Mouse (Mus musculus) embryonic facial prominence, embryonic 13.5 days (tissue): ENCODE results near the gene Tmem150c. TPM values are rescaled to one million over a fixed set of nuclear protein-coding genes. Genes with fewer than 3 reads are reported as not detected.

ENCODE experiments used
- ATAC-seq: fragments of 200-750 bp; cut with Nextera tagmentation; 2 replicates; pipeline ENCODE4 v1.8.0; 2017; ENCODE audit warnings: low read depth; ENCODE audit not compliant: insufficient number of reproducible peaks, insufficient read depth, low FRiP score, low TSS enrichment
- H3K27ac ChIP-seq: fragments of 300-500 bp; sonication (generic); 2 replicates; pipeline ENCODE4 v1.5.1; 2015; ENCODE audit warnings: moderate library complexity, mild to moderate bottlenecking, inconsistent platforms
- H3K27me3 ChIP-seq: fragments of 300-500 bp; sonication (generic); 2 replicates; pipeline ENCODE4 v1.6.1; 2015; ENCODE audit warnings: mild to moderate bottlenecking, inconsistent platforms
- H3K36me3 ChIP-seq: fragments of 300-500 bp; sonication (generic); 2 replicates; pipeline ENCODE4 v1.6.1; 2015; ENCODE audit warnings: mild to moderate bottlenecking, inconsistent platforms
- H3K4me1 ChIP-seq: fragments of 300-500 bp; sonication (generic); 2 replicates; pipeline ENCODE4 v1.6.1; 2015; ENCODE audit warnings: inconsistent platforms
- H3K4me2 ChIP-seq: fragments of 300-500 bp; sonication (generic); 2 replicates; pipeline ENCODE4 v1.6.1; 2015; ENCODE audit warnings: moderate library complexity, mild to moderate bottlenecking, inconsistent platforms
- H3K4me3 ChIP-seq: fragments of 300-500 bp; sonication (generic); 2 replicates; pipeline ENCODE4 v1.5.1; 2015; ENCODE audit warnings: mild to moderate bottlenecking, inconsistent platforms
- H3K9ac ChIP-seq: fragments of 300-500 bp; sonication (generic); 2 replicates; pipeline ENCODE4 v1.6.1; 2015; ENCODE audit warnings: mild to moderate bottlenecking, inconsistent platforms
- H3K9me3 ChIP-seq: fragments of 300-500 bp; sonication (generic); 2 replicates; pipeline ENCODE4 v1.6.1; 2016; ENCODE audit warnings: inconsistent platforms
- WGBS: fragments of 180-500 bp; shearing (Covaris S2); methylation state at CpG from one replicate; pipeline ENCODE4 v1.1.7; 2015; ENCODE audit warnings: mixed read lengths; 5-methylcytosine and 5-hydroxymethylcytosine counted together
- polyA plus RNA-seq: library from polyadenylated mRNA; unstranded; fragments of >200 nt; fragmentation: Nextera tagmentation; extraction: Ambion mirVana; gene quantifications from 2 replicates; pipeline ENCODE4 v1.2.1, GENCODE M21; 2015

The Tmem150c gene
- polyA plus RNA-seq, 1 experiment from 2014 or later, result 1.9 TPM

- H3K4me2 ChIP-seq, result peak overlapping the region; percentile 49; the same call in 1 of the 2 replicates
- H3K9ac ChIP-seq, result no peak overlapping the region
Observed at GRCm38 (mm10) chr5:100090515-100091262, 68.9 kb downstream of the Tmem150c start.

GRCm38 (mm10) chr5:100085097-100085496 is 74.5 kb downstream of the Tmem150c start:
- ATAC-seq, result no peak
- WGBS, result 61% methylated on average over 8 of the region's 8 CpGs
- Histone ChIP-seq H3K27ac (no peak overlapping the region), H3K36me3 (no peaks in the 10 kb centered on the region), H3K4me2 (no peak overlapping the region), H3K4me3 (no peak overlapping the region), H3K9me3 (no peaks in the 10 kb centered on the region), H3K4me1 (peaks cover 10% of the 10 kb centered on the region), H3K9ac (no peak overlapping the region), H3K27me3 (peaks cover 1% of the 10 kb centered on the region; the same call in 1 of the 2 replicates)

More at GRCm38 (mm10) chr5:100090515-100091262, 68.9 kb downstream of the Tmem150c start:
- Histone ChIP-seq H3K4me3 (no peak overlapping the region), H3K9me3 (no peaks in the 10 kb centered on the region), H3K36me3 (no peaks in the 10 kb centered on the region), H3K4me1 (peaks cover 15% of the 10 kb centered on the region), H3K27ac (no peak overlapping the region), H3K27me3 (no peaks in the 10 kb centered on the region; the same call in none of the 2 replicates)
- no peak for ATAC-seq
- WGBS, result 35% methylated on average over 12 of the region's 12 CpGs

GRCm38 (mm10) chr5:100083953-100084562 is 75.5 kb downstream of the Tmem150c start:
- ATAC-seq, result no peak
- Histone ChIP-seq H3K27ac (peak overlapping the region; percentile 49), H3K36me3 (no peaks in the 10 kb centered on the region), H3K27me3 (0 out of 2 replicates have a peak, but pooled peaks cover 4% of the 10 kb centered on the region), H3K9ac (no peak overlapping the region), H3K4me3 (no peak overlapping the region), H3K4me1 (peaks cover 19% of the 10 kb centered on the region), H3K4me2 (no peak overlapping the region), H3K9me3 (no peaks in the 10 kb centered on the region)
- 52% methylated on average over 12 of the region's 12 CpGs for WGBS

GRCm38 (mm10) chr5:100082006-100082405 is 77.6 kb downstream of the Tmem150c start:
- no peak for ATAC-seq
- 85% methylated on average over 4 of the region's 4 CpGs for whole genome bisulfite sequencing
- no peak overlapping the region for H3K4me3 ChIP-seq

GRCm38 (mm10) chr5:100079931-100080275 is 79.7 kb downstream of the Tmem150c start:
- Histone ChIP-seq H3K4me1 (peaks cover 30% of the 10 kb centered on the region), H3K27me3 (0 out of 2 replicates have a peak, but pooled peaks cover 4% of the 10 kb centered on the region), H3K4me2 (peak overlapping the region; percentile 62), H3K27ac (no peak overlapping the region), H3K36me3 (0 out of 2 replicates have a peak, but pooled peaks cover 3% of the 10 kb centered on the region), H3K4me3 (no peak overlapping the region), H3K9ac (no peak overlapping the region), H3K9me3 (no peaks in the 10 kb centered on the region)
- ATAC-seq, result no peak
- WGBS, result 73% methylated on average over 8 of the region's 8 CpGs

More at GRCm38 (mm10) chr5:100082006-100082405, 77.6 kb downstream of the Tmem150c start:
- Histone ChIP-seq H3K27me3 (0 out of 2 replicates have a peak, but pooled peaks cover 4% of the 10 kb centered on the region), H3K4me1 (peaks cover 36% of the 10 kb centered on the region), H3K9me3 (no peaks in the 10 kb centered on the region), H3K9ac (no peak overlapping the region), H3K27ac (no peak overlapping the region), H3K36me3 (no peaks in the 10 kb centered on the region), H3K4me2 (no peak overlapping the region)

GRCm38 (mm10) chr5:100079040-100079930 is 80.3 kb downstream of the Tmem150c start:
- peak overlapping the region; percentile 62 for H3K4me2 ChIP-seq
- 0 out of 2 replicates have a peak, but pooled peaks cover 3% of the 10 kb centered on the region for H3K36me3 ChIP-seq
- peaks cover 30% of the 10 kb centered on the region for H3K4me1 ChIP-seq
- H3K9me3 ChIP-seq, result no peaks in the 10 kb centered on the region
- peak overlapping the region; percentile 59 for H3K9ac ChIP-seq
- 0 out of 2 replicates have a peak, but pooled peaks cover 4% of the 10 kb centered on the region for H3K27me3 ChIP-seq
- peak; percentile 62 for ATAC-seq
- H3K4me3 ChIP-seq, result peak overlapping the region; percentile 41
- H3K27ac ChIP-seq, result no peak overlapping the region
- WGBS, result 27% methylated on average over 36 of the region's 36 CpGs

GRCm38 (mm10) chr5:100074571-100074970 is 85.0 kb downstream of the Tmem150c start:
- 49% methylated on average over 4 of the region's 4 CpGs for WGBS
- no peak for ATAC-seq

GRCm38 (mm10) chr5:100072557-100072956 is 87.1 kb downstream of the Tmem150c start:
- 76% methylated on average over 9 of the region's 9 CpGs for WGBS
- no peak overlapping the region for H3K9ac ChIP-seq
- H3K4me2 ChIP-seq, result no peak overlapping the region

More at GRCm38 (mm10) chr5:100074571-100074970, 85.0 kb downstream of the Tmem150c start:
- Histone ChIP-seq H3K27me3 (no peaks in the 10 kb centered on the region), H3K4me1 (peaks cover 21% of the 10 kb centered on the region), H3K36me3 (peaks cover 20% of the 10 kb centered on the region; the same call in 1 of the 2 replicates), H3K4me2 (no peak overlapping the region), H3K9me3 (no peaks in the 10 kb centered on the region), H3K27ac (no peak overlapping the region), H3K4me3 (no peak overlapping the region), H3K9ac (no peak overlapping the region)

GRCm38 (mm10) chr5:100071541-100071940 is 88.1 kb downstream of the Tmem150c start:
- WGBS, result 88% methylated on average over 5 of the region's 5 CpGs
- peaks cover 39% of the 10 kb centered on the region for H3K36me3 ChIP-seq
- ATAC-seq, result no peak
- no peaks in the 10 kb centered on the region for H3K9me3 ChIP-seq
- H3K4me1 ChIP-seq, result no peaks in the 10 kb centered on the region
- no peak overlapping the region for H3K27ac ChIP-seq
- H3K27me3 ChIP-seq, result no peaks in the 10 kb centered on the region
- H3K4me3 ChIP-seq, result no peak overlapping the region
- no peak overlapping the region for H3K9ac ChIP-seq
- H3K4me2 ChIP-seq, result no peak overlapping the region

More at GRCm38 (mm10) chr5:100072557-100072956, 87.1 kb downstream of the Tmem150c start:
- H3K9me3 ChIP-seq, result no peaks in the 10 kb centered on the region
- no peak overlapping the region for H3K4me3 ChIP-seq
- H3K36me3 ChIP-seq, result peaks cover 28% of the 10 kb centered on the region
- H3K27ac ChIP-seq, result no peak overlapping the region
- no peak for ATAC-seq
- H3K4me1 ChIP-seq, result peaks cover 3% of the 10 kb centered on the region
- H3K27me3 ChIP-seq, result no peaks in the 10 kb centered on the region

- H3K27ac ChIP-seq, result no peak overlapping the region
- peaks cover 42% of the 10 kb centered on the region for H3K36me3 ChIP-seq
- WGBS, result 29% methylated on average over 3 of the region's 3 CpGs
- H3K4me3 ChIP-seq, result no peak overlapping the region
- no peak overlapping the region for H3K9ac ChIP-seq
- no peaks in the 10 kb centered on the region for H3K27me3 ChIP-seq
- H3K4me2 ChIP-seq, result no peak overlapping the region
- H3K9me3 ChIP-seq, result no peaks in the 10 kb centered on the region
- peaks cover 5% of the 10 kb centered on the region; the same call in 1 of the 2 replicates for H3K4me1 ChIP-seq
- no peak for ATAC-seq
Observed at GRCm38 (mm10) chr5:100070255-100070654, 89.4 kb downstream of the Tmem150c start.

- peaks cover 49% of the 10 kb centered on the region for H3K36me3 ChIP-seq
- 83% methylated on average over 2 of the region's 2 CpGs for WGBS
- no peaks in the 10 kb centered on the region for H3K27me3 ChIP-seq
Observed at GRCm38 (mm10) chr5:100069526-100069925, 90.1 kb downstream of the Tmem150c start.

More at GRCm38 (mm10) chr5:100069526-100069925, 90.1 kb downstream of the Tmem150c start:
- Histone ChIP-seq H3K9ac (no peak overlapping the region), H3K4me2 (no peak overlapping the region), H3K4me1 (peaks cover 5% of the 10 kb centered on the region; the same call in 1 of the 2 replicates), H3K27ac (no peak overlapping the region), H3K9me3 (no peaks in the 10 kb centered on the region), H3K4me3 (no peak overlapping the region)
- ATAC-seq, result no peak
